Mouse (Mus musculus): ENCODE measurements around the gene Nell1.
A peak's percentile ranks its signal among the peaks of the same experiment; 100 is the strongest.

Gene Nell1

GRCm38 (mm10) chr7:50053704-50054103 is 79.0 kb downstream of the Nell1 start:
- no peak for DNase-seq

GRCm38 (mm10) chr7:50094461-50094860 is 119.8 kb downstream of the Nell1 start:
- DNase-seq = no peak

GRCm38 (mm10) chr7:50105612-50106321 is 131.1 kb downstream of the Nell1 start:
- no peak for DNase-seq

GRCm38 (mm10) chr7:50107261-50107660 is 132.6 kb downstream of the Nell1 start:
- DNase-seq = no peak

GRCm38 (mm10) chr7:50118348-50118747 is 143.7 kb downstream of the Nell1 start:
- no peak for DNase-seq

GRCm38 (mm10) chr7:50137706-50138105 is 163.0 kb downstream of the Nell1 start:
- DNase-seq = no peak

GRCm38 (mm10) chr7:50149326-50149725 is 174.7 kb downstream of the Nell1 start:
- DNase-seq = no peak

- DNase-seq = no peak
Observed at GRCm38 (mm10) chr7:50150838-50151237, 176.2 kb downstream of the Nell1 start.

- no peak for DNase-seq
Observed at GRCm38 (mm10) chr7:50153618-50154017, 179.0 kb downstream of the Nell1 start.

GRCm38 (mm10) chr7:50162602-50163001 is 187.9 kb downstream of the Nell1 start:
- no peak for DNase-seq

- DNase-seq = no peak
Observed at GRCm38 (mm10) chr7:50168778-50169177, 194.1 kb downstream of the Nell1 start.

- no peak for DNase-seq
Observed at GRCm38 (mm10) chr7:50186306-50186705, 211.6 kb downstream of the Nell1 start.

GRCm38 (mm10) chr7:50193955-50194354 is 219.3 kb downstream of the Nell1 start:
- DNase-seq = no peak

- DNase-seq = peak; percentile 1
Observed at GRCm38 (mm10) chr7:50195080-50195611, 220.5 kb downstream of the Nell1 start.

GRCm38 (mm10) chr7:50205268-50205667 is 230.6 kb downstream of the Nell1 start:
- DNase-seq = peak; percentile 4

- DNase-seq = no peak
Observed at GRCm38 (mm10) chr7:50210678-50211251, 236.1 kb downstream of the Nell1 start.

GRCm38 (mm10) chr7:50221849-50222248 is 247.2 kb downstream of the Nell1 start:
- DNase-seq = no peak

- DNase-seq = no peak
Observed at GRCm38 (mm10) chr7:50226621-50227020, 252.0 kb downstream of the Nell1 start.

GRCm38 (mm10) chr7:50228273-50228672 is 253.6 kb downstream of the Nell1 start:
- no peak for DNase-seq

GRCm38 (mm10) chr7:50241213-50241612 is 266.5 kb downstream of the Nell1 start:
- DNase-seq = no peak

GRCm38 (mm10) chr7:50241634-50242273 is 267.1 kb downstream of the Nell1 start:
- DNase-seq = no peak

GRCm38 (mm10) chr7:50253166-50253565 is 278.5 kb downstream of the Nell1 start:
- DNase-seq = no peak

GRCm38 (mm10) chr7:50260016-50260415 is 285.4 kb downstream of the Nell1 start:
- no peak for DNase-seq

- no peak for DNase-seq
Observed at GRCm38 (mm10) chr7:50295508-50295907, 320.8 kb downstream of the Nell1 start.
